Mouse (Mus musculus): ENCODE measurements around the gene Prrg1. TPM values are rescaled to one million over a fixed set of nuclear protein-coding genes. Genes with fewer than 3 reads are reported as not detected.

The Prrg1 gene
- 0.98 and 1.7 TPM in 2 replicates for total RNA-seq (2023)

GRCm38 (mm10) chrX:78583202-78584004 is at the start of gene Prrg1:
Gene Prrg1, minus strand, starts transcription at chrX:78583896.

Other genes with a start within 250 kb of the Prrg1 start
- gene 4930480E11Rik, start 214.3 kb downstream of the Prrg1 start, total RNA-seq (2023): not detected in 2 replicates
- gene Fam47c, start 153.9 kb upstream of the Prrg1 start, total RNA-seq (2023): not detected in 2 replicates

All from neutrophil, adult 65 days (primary cell).